Mouse (Mus musculus) cerebellum, adult 2 months (tissue): ENCODE measurements around the gene Gng12.

Experiments used
- CTCF ChIP-seq: fragments of 200-500 bp; IDR thresholded peaks from 2 replicates; pipeline ENCODE4 v1.5.1; 2011; ENCODE audit warnings: low read depth, mild to moderate bottlenecking, control low read depth, low read length, moderate library complexity, borderline replicate concordance; ENCODE audit not compliant: insufficient read depth
- POLR2A ChIP-seq: fragments of 200-500 bp; IDR thresholded peaks from 2 replicates; pipeline ENCODE4 v1.6.1; 2011; ENCODE audit warnings: low read length, control low read depth, borderline replicate concordance; ENCODE audit not compliant: insufficient read depth

GRCm38 (mm10) chr6:67015739-67016519, 119.7 kb downstream of the Gng12 start:
- TF ChIP-seq CTCF = no peak
- no peak for TF ChIP-seq POLR2A
